Mouse (Mus musculus): ENCODE measurements around the gene Zbtb8os. TPM values are rescaled to one million over a fixed set of nuclear protein-coding genes. Genes with fewer than 3 reads are reported as not detected.

Gene Zbtb8os
- 10 to 100 TPM; 23.1 to 24.0 TPM for total RNA-seq (2021)
- long read RNA-seq, experiment 1, transcript Zbtb8os-204 (7 exons, 3,833 nt), result major isoform, 24 of 30 reads
- long read RNA-seq, experiment 1, partial matches to known transcripts, result 4 of 30 reads
- long read RNA-seq, experiment 1, other reads (novel, unspliced or antisense), result 2 of 30 reads
- long read RNA-seq, experiment 2, transcript Zbtb8os-204 (7 exons, 3,833 nt), result major isoform, 31 of 33 reads
- long read RNA-seq, experiment 2, partial matches to known transcripts, result 1 of 33 reads
- long read RNA-seq, experiment 2, other reads (novel, unspliced or antisense), result 1 of 33 reads

DNA sequence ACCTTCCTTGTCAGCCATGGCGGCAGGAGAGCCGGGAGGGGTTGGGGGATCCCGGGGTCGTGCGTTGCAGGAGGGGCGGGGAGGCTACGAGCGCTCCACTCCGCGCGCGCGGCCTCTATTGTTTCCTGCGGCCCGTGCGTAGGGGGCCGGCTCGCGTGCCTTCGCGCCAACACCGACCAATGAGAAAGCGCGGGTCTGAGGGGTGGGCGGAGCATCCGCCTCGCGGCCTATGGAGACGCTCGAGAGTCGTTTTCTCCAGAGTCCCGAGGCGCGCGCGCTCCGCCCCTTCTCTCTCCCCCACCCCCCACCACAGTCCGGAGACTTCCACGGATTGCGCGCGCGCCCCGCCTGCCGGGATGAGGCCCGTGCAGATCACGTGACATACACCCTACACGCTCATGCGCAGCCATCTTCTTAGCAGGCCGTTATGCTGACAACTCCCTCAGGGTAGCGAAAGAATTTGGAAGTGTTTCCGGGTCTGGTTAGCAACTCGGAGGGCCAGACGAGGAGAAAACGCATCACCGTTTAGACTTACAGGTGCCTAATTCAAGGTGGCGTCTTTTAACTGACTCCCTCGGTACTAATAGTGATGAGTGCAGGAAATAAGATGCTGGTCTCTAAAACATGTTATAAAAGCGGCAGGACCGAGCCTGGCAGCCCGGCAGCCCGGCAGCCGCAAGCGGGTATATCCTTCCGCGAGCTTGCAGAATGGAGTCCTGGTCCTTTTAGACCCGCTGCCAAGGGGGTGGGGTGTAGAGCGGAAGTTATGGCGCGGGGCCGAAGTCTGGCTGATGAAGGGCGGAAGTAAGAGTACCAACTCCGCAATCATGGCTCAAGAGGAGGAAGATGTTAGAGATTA is at the start of gene Zbtb8os, which contains the start of gene Rbbp4:
TSS of gene Zbtb8os (plus strand) at position 480 of the 859 bp plus-strand sequence.
TSS of gene Rbbp4 (minus strand) at position 155 of the 859 bp plus-strand sequence.
- DNase-seq, result peak; percentile 99

- DNase-seq, result peak; percentile 31
Measured at GRCm38 (mm10) chr4:129286001-129286682, 49.4 kb upstream of the Zbtb8os start.

- DNase-seq, result peak; percentile 38
Measured at GRCm38 (mm10) chr4:129286683-129287471, 48.6 kb upstream of the Zbtb8os start.

DNA sequence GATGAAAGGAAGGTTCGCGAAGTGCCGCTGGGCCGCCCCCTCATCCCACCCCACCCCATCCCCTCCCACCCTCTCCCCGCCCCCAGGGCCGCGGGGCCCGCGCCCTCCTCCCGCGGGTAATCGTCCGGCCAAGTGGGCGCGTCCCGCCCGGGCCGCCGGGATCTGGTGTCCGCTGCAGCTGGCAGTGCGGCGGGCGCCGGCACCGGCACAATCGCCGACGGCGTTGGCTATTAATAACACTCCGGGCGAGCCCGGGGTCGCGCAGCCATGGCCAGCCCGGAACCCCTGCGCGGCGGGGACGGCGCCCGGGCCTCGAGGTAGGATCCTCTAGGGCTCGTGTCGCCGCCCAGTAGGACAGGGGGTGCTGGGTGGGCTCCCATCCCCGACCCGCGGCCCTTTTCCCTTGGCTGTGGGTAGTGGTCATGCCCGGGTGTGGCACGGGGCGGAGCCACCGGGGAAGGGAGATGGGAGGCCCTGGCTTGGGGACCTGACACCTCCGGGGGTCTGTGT is 48.0 kb upstream of the Zbtb8os start, which contains the start of gene Sync:
TSS of gene Sync (plus strand) at position 146 of the 510 bp plus-strand sequence.
- DNase-seq, result peak; percentile 70

DNA sequence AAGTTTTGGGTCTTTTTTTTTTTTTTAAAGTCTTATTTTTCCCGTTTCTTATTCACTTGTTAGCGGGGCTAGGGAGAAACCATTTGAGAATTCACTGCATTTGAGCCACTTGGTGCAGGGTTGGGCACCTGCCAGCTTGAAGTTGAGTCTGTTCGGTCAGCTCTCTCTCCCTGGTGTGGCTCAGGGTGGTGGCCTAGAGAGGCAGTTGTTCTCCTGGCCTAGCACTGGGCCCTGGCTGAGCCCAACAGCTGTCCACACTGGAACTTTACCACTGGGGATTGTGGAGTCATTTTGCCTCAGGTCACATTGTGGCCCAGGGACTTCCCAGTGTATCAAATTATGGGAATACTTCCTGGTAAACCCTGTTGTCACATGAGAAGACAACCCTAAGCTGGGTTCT is 47.4 kb upstream of the Zbtb8os start:
- DNase-seq, result peak; percentile 68

DNA sequence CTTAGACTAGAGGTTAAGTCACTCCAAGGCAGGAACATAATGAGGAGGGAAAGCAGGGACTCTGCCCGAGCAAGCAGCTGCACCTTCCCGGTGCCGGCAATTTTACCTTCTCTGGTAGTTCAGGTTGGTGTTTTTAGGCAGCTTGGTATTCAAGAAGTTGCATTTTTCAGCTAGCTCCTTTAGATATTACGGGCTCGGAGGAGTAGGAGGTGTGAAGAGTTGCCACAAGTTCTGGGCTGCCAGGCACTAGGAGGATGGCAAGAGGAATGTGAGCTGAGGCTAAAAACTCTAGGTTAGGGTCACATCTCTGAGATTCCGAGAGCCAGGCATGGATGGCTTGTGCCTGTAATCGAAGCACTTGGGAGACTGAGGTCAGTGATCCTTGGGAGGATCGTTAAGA is 45.8 kb upstream of the Zbtb8os start:
- DNase-seq, result no peak

- DNase-seq, result no peak
Measured at GRCm38 (mm10) chr4:129292831-129293230, 42.7 kb upstream of the Zbtb8os start.

DNA sequence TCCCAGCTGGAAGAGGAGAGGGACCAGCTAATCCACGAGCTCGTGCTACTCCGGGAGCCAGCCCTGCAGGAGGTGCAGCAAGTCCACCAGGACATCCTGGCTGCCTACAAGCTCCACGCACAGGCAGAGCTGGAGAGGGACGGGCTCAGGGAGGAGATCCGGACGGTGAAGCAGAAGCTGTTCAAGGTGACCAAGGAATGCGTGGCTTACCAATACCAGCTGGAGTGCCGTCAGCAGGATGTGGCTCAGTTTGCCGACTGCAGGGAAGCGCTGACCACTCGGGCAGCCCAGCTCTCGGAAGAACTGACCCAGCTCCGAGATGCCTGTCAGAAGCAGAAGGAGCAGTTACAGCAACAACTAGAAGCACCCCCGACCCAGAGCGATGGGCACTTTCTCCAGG is 41.8 kb upstream of the Zbtb8os start:
- DNase-seq, result no peak

GRCm38 (mm10) chr4:129295188-129295587 is 40.3 kb upstream of the Zbtb8os start:
- no peak for DNase-seq

- DNase-seq, result no peak
Measured at GRCm38 (mm10) chr4:129296066-129296465, 39.4 kb upstream of the Zbtb8os start.

- no peak for DNase-seq
Measured at GRCm38 (mm10) chr4:129297724-129298123, 37.8 kb upstream of the Zbtb8os start.

DNA sequence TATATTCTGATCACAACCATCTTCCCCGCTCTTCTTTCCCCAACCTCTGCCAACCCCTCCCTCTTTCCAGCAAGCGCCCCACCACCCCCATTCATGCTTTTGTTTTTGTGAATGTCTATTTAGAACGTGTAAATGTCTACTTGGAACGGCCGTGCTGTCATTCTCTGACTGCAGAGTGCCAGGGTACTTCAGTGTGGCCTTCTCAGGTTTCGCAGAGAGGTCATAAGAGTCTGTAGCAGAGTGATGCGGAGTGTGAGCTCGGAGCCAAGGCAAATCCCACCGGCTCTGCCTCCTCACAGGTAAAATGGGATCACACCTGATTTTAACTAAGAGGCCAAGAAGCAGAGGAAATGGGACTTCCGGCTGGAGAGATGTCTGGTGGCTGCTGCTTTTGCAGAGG is 36.4 kb upstream of the Zbtb8os start:
- no peak for DNase-seq

DNA sequence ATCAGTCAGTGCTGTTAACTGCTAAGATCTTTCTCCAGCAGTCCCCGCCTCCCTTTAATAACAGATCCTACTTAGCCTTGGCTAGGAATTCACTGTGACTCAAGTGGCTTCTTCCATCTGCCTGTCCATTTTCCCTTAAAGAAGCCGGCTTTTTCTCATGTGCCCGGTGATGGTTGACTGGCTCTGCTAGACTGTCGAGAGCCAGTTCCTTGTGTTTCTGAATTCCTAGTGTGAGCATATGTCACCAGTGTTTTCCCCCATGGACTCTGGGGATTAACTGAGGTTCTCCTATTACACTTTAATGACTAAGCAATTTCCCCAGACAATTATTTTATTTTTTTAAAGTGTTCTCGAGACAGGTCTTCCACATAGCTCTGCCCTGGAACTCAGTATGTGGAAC is 32.1 kb upstream of the Zbtb8os start:
- DNase-seq, result no peak

- peak; percentile 13 for DNase-seq
Measured at GRCm38 (mm10) chr4:129303816-129304215, 31.7 kb upstream of the Zbtb8os start.

DNA sequence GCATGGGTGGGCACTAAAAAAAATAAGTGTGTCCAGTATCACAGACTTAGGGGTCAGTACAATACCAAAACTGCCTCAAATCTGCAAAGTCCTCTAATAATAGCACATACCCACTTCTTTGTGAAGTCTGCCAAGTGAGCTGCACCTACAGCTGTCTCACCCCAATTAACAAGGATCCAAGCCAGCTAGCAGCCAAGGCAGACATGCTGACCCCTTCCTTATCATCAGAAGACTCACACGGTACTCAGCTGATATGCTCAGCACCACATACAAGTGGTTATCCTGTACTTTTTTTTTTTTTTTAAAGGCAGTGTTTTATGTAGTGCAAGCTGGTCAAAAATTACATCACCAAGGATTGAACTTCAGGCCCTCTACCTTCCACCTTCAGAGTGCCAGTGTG is 31.2 kb upstream of the Zbtb8os start:
- DNase-seq, result no peak

DNA sequence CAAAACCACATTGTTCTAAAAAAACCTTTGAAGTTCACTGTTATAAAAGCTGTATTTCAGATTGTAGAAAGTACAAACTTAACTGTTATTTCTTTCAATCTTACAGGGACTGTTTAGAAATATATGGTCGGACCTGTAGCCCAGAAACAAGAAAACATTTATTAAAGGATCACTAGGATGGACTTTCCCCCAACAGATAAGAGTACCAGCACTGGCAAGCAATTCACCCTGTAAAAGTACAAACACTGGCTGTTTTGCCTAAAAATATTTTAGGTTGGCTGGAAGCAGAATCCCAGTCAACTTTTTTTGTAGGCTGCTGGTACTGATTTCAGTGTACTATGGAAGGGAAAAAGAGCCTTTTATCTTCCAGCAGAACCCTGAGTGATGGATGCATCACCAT is 27.6 kb upstream of the Zbtb8os start:
- DNase-seq, result no peak

GRCm38 (mm10) chr4:129313886-129314285 is 21.6 kb upstream of the Zbtb8os start:
- DNase-seq, result no peak

- no peak for DNase-seq
Measured at GRCm38 (mm10) chr4:129320876-129321275, 14.6 kb upstream of the Zbtb8os start.

DNA sequence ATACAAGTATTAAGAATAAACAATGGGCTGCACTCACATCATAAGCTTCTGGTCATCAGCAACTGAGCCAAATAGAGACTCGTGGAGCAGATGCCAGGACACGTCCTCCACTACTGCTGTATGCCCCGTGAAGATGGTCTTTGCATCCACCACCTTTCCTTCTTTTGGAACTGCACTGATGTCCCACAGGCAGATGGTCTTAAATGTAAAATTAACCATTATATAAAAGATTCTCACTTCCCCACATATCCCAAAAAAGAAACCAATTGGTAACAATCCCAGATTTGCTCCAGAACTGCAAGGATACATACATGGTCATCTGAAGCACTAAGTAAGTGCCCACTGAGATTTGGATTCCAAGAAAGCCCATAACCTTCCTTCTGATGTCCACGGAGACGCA is 13.5 kb upstream of the Zbtb8os start:
- DNase-seq, result no peak

DNA sequence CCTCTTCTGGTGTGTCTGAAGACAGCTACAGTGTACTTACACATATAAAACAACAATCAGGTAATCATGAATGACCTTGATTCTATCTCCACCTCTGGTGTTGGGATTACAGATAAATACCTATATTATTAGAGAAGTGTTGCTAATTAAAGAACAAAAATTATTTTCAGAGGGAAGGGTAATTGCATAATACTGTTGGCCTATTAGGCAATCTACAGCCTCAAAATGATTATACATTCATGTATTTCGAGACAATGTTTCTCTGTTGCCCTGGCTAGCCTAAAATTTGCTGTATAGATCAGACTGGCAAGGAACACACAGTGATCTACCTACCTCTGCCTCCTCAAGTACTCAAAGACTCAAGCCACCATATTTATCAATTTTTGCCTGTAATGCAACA is 12.0 kb upstream of the Zbtb8os start:
- no peak for DNase-seq

DNA sequence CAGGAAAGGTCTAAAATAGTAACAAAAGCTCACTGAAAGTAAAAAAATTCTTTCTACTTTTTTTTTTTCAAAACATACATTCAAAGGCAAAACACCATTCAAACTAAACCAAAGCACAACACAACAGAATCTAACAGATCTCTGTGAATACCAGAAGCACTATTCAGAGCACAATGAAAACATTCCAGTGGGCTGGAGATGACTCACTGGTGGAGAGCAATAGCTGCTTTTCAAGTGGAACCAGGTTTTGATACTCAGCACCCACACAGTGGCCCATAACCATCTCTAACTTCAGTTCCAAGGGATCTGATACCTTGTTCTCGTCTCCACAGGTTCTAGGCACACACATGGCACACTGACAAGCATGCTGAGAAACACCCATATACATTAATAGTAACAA is 10.7 kb upstream of the Zbtb8os start:
- DNase-seq, result no peak

- no peak for DNase-seq
Measured at GRCm38 (mm10) chr4:129326191-129326590, 9.3 kb upstream of the Zbtb8os start.

Data from gastrocnemius, postnatal 25 days (tissue).